Mouse (Mus musculus) heart, adult 2 months (tissue): ENCODE measurements at regions not wholly inside any gene's neighbourhood (a gene's known extent, or its start where the extent isn't known, plus 50 kb on each side); places are given as distances from the start of the nearest gene placed in this dataset.

Source experiments
- DNase-seq, 2 experiments: peaks; one replicate each; pipeline ENCODE4 v3.0.0; 2021
- H3K27ac ChIP-seq: fragments of 200-600 bp; 2 replicates; pipeline ENCODE4 v1.8.1; 2022
- H3K27me3 ChIP-seq: fragments of 200-500 bp; 2 replicates; pipeline ENCODE4 v1.6.1; 2012; ENCODE audit warnings: mild to moderate bottlenecking, low read length, inconsistent platforms, mixed read lengths; ENCODE audit not compliant: control insufficient read depth, insufficient read depth
- H3K36me3 ChIP-seq: fragments of 200-500 bp; 2 replicates; pipeline ENCODE4 v1.6.1; 2012; ENCODE audit warnings: low read length, inconsistent platforms; ENCODE audit not compliant: control insufficient read depth, insufficient read depth
- H3K4me1 ChIP-seq: fragments of 200-500 bp; 2 replicates; pipeline ENCODE4 v1.6.1; 2011; ENCODE audit warnings: low read length; ENCODE audit not compliant: control insufficient read depth, insufficient read depth
- H3K4me3 ChIP-seq: fragments of 200-600 bp; 2 replicates; pipeline ENCODE4 v1.8.1; 2022
- H3K79me2 ChIP-seq: fragments of 200-500 bp; replicated peaks from 2 replicates; pipeline ENCODE4 v1.6.1; 2012; ENCODE audit warnings: mild to moderate bottlenecking, inconsistent platforms, low read length, moderate library complexity, mixed read lengths; ENCODE audit not compliant: control insufficient read depth, insufficient read depth
- H3K9ac ChIP-seq: fragments of 200-500 bp; 2 replicates; pipeline ENCODE4 v1.6.1; 2012; ENCODE audit warnings: low read depth, mild to moderate bottlenecking, control low read depth, inconsistent platforms, low read length, mixed read lengths
- CTCF ChIP-seq: fragments of 200-600 bp; IDR thresholded peaks from 2 replicates; pipeline ENCODE4 v1.8.1; 2022; ENCODE audit warnings: antibody characterized with exemption, mild to moderate bottlenecking, moderate library complexity
- EP300 ChIP-seq: fragments of 200-500 bp; IDR thresholded peaks from 2 replicates; pipeline ENCODE4 v1.6.1; 2011; ENCODE audit warnings: low read depth, low read length, control low read depth; ENCODE audit not compliant: insufficient read depth
- POLR2A ChIP-seq: fragments of 200-500 bp; IDR thresholded peaks from 2 replicates; pipeline ENCODE4 v1.6.1; 2011; ENCODE audit warnings: mild to moderate bottlenecking, low read depth, low read length, control low read depth; ENCODE audit not compliant: insufficient read depth
- WGBS: fragments of 180-500 bp; shearing (Covaris S2); methylation state at CpG from one replicate; pipeline ENCODE4 v1.1.7; 2018; 5-methylcytosine and 5-hydroxymethylcytosine counted together
- intact Hi-C: fragments of 180-260 bp; cut with DNase I; formaldehyde crosslinking; loops from one replicate; pipeline ENCODE4 v1.15.1; 2025

- DNase-seq = peak; percentile 62 to 68
- Histone ChIP-seq H3K27me3 (no peaks in the 10 kb centered on the region), H3K9ac (no peak overlapping the region), H3K4me1 (peaks cover 5% of the 10 kb centered on the region), H3K36me3 (no peaks in the 10 kb centered on the region), H3K79me2 (no peaks in the 10 kb centered on the region), H3K27ac (no peak overlapping the region), H3K4me3 (no peak overlapping the region)
- 22% methylated on average over 3 of the region's 3 CpGs for WGBS
- no peak for TF ChIP-seq CTCF
- no peak for TF ChIP-seq POLR2A
- TF ChIP-seq EP300 = no peak
- intact Hi-C loops = no loop called here
Observed at GRCm38 (mm10) chr10:66941974-66942373, 154.0 kb upstream of the Jmjd1c start.

GRCm38 (mm10) chr10:66943875-66944274 is 152.1 kb upstream of the Jmjd1c start:
- no peak overlapping the region for H3K27ac ChIP-seq
- intact Hi-C loops = no loop called here
- no peaks in the 10 kb centered on the region for H3K27me3 ChIP-seq
- H3K9ac ChIP-seq = no peak overlapping the region
- WGBS = 13% methylated on average over 5 of the region's 5 CpGs
- peaks cover 5% of the 10 kb centered on the region for H3K4me1 ChIP-seq
- H3K79me2 ChIP-seq = no peaks in the 10 kb centered on the region
- peak in 1 of 2 experiments; percentile 58 for DNase-seq
- H3K4me3 ChIP-seq = no peak overlapping the region
- TF ChIP-seq CTCF (no peak), EP300 (no peak), POLR2A (no peak)
- no peaks in the 10 kb centered on the region for H3K36me3 ChIP-seq

GRCm38 (mm10) chr10:66946161-66946560 is 149.8 kb upstream of the Jmjd1c start:
- Histone ChIP-seq H3K36me3 (no peaks in the 10 kb centered on the region), H3K4me3 (no peak overlapping the region), H3K27me3 (no peaks in the 10 kb centered on the region), H3K4me1 (peaks cover 5% of the 10 kb centered on the region), H3K27ac (no peak overlapping the region), H3K79me2 (no peaks in the 10 kb centered on the region), H3K9ac (no peak overlapping the region)
- no peak for DNase-seq
- 51% methylated on average over 2 of the region's 2 CpGs for WGBS
- intact Hi-C loops = no loop called here
- no peak for TF ChIP-seq EP300
- no peak for TF ChIP-seq POLR2A
- TF ChIP-seq CTCF = no peak

GRCm38 (mm10) chr10:66948329-66948728 is 147.6 kb upstream of the Jmjd1c start:
- intact Hi-C loops = no loop called here
- H3K79me2 ChIP-seq = no peaks in the 10 kb centered on the region
- TF ChIP-seq CTCF (no peak), EP300 (no peak), POLR2A (no peak)
- DNase-seq = no peak
- H3K4me3 ChIP-seq = no peak overlapping the region
- no peaks in the 10 kb centered on the region for H3K36me3 ChIP-seq
- H3K9ac ChIP-seq = no peak overlapping the region
- H3K4me1 ChIP-seq = peaks cover 3% of the 10 kb centered on the region
- H3K27ac ChIP-seq = no peak overlapping the region
- 100% methylated on average over 2 of the region's 2 CpGs for whole genome bisulfite sequencing
- no peaks in the 10 kb centered on the region for H3K27me3 ChIP-seq

GRCm38 (mm10) chr10:66950441-66950840 is 145.5 kb upstream of the Jmjd1c start:
- H3K4me3 ChIP-seq = no peak overlapping the region
- no peaks in the 10 kb centered on the region for H3K36me3 ChIP-seq
- 91% methylated on average over 4 of the region's 4 CpGs for WGBS
- H3K4me1 ChIP-seq = peaks cover 4% of the 10 kb centered on the region
- H3K27me3 ChIP-seq = no peaks in the 10 kb centered on the region
- DNase-seq = no peak
- no peaks in the 10 kb centered on the region for H3K79me2 ChIP-seq
- TF ChIP-seq EP300 = no peak
- no peak for TF ChIP-seq CTCF
- TF ChIP-seq POLR2A = no peak
- intact Hi-C loops = no loop called here
- no peak overlapping the region for H3K27ac ChIP-seq
- H3K9ac ChIP-seq = no peak overlapping the region

GRCm38 (mm10) chr10:66951231-66951822 is 144.6 kb upstream of the Jmjd1c start:
- 81% methylated on average over 8 of the region's 8 CpGs for WGBS

More at GRCm38 (mm10) chr10:66951231-66951822, 144.6 kb upstream of the Jmjd1c start:
- Histone ChIP-seq H3K27ac (no peak overlapping the region), H3K4me3 (no peak overlapping the region), H3K4me1 (peaks cover 4% of the 10 kb centered on the region), H3K79me2 (no peaks in the 10 kb centered on the region), H3K36me3 (no peaks in the 10 kb centered on the region), H3K9ac (no peak overlapping the region), H3K27me3 (no peaks in the 10 kb centered on the region)
- TF ChIP-seq POLR2A (no peak), EP300 (no peak), CTCF (no peak)
- no peak for DNase-seq
- intact Hi-C loops = no loop called here
